ENCODE assay signal across 27 mouse cellular contexts in the genomic region with DNA sequence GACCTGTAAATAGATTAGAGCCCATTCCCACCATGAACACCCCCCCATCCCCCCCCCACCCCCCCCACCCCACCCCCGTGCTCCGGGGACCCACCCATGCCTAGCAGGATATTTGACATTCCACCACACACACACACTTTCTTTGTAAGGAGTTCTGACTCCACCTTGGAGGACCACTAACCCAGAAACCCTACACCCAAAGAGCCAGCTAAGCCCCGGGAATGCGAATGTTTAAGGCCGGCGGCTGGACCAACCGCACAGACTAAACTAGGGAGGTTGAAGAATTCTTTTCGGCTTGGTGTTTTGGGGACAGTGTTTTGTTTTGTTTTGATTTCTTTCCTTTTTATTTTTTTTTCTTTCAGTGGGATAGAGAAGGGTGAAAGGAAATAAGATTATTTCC. TPM values are rescaled to one million over a fixed set of nuclear protein-coding genes. Genes with fewer than 3 reads are reported as not detected.
DNase-seq lines count a peak whose midpoint lies in the region; ATAC-seq lines count a peak whose summit lies in the region.
"Had no signal": no experiment of that assay in that cellular context is flagged by ENCODE, and none has a peak within 500 bp of the region (broad histone marks: within the 10 kb centered on the region; RNA-seq: fewer than 3 reads in every experiment).

No protein-coding gene starts in this region.

- H3K27me3 ChIP-seq in kidney, embryonic 15.5 days: no peaks in the 10 kb centered on the region
- H3K27me3 ChIP-seq in embryonic facial prominence, embryonic 14.5 days (replicated peaks; ENCODE audit: control insufficient read depth, insufficient read depth, low read length): no peaks in the 10 kb centered on the region
- no peaks in the 10 kb centered on the region for H3K27me3 ChIP-seq in limb, embryonic 13.5 days
- H3K27me3 ChIP-seq in hindbrain, embryonic 12.5 days: peaks cover 4% of the 10 kb centered on the region
- H3K27me3 ChIP-seq in forebrain, embryonic 16.5 days (replicated peaks; ENCODE audit: control insufficient read depth, insufficient read depth, low read length): no peaks in the 10 kb centered on the region
- H3K27me3 ChIP-seq: neural tube, embryonic 15.5 days; Patski; stomach, embryonic 15.5 days had no signal

- ATAC-seq in kidney, embryonic 15.5 days (replicated peaks; ENCODE audit: low FRiP score): no peak
- peak; percentile 56; the same call in 1 of the 2 replicates for ATAC-seq in embryonic facial prominence, embryonic 14.5 days (ENCODE audit: low read depth)
- ATAC-seq in limb, embryonic 13.5 days (ENCODE audit: low FRiP score, low read depth): peak; percentile 57; the same call in 1 of the 2 replicates
- no peak for ATAC-seq in hindbrain, embryonic 12.5 days (ENCODE audit: low FRiP score)
- ATAC-seq in forebrain, embryonic 16.5 days: no peak
- ATAC-seq: activated CD4-positive, CD25-positive, alpha-beta regulatory T cell, adult 4 months; CD4-positive, CD25-positive, alpha-beta regulatory T cell, adult 4 months; hindbrain, postnatal 0 days; intestine, embryonic 16.5 days; Patski had no signal

- no peak for DNase-seq in kidney, postnatal 10 days
- peak; percentile 48 for DNase-seq in embryo, embryonic 10.5 days (ENCODE audit: low spot score)
- DNase-seq in embryonic facial prominence, embryonic 14.5 days (ENCODE audit: low spot score): peak; percentile 83
- no peak for DNase-seq in cerebellum, adult 11-12 months
- DNase-seq: adrenal gland, adult 8-10 months; cerebellum, adult 2 months; cerebellum, postnatal 25 days; gastrocnemius, adult 2 months; kidney, adult 9 months; liver; lung, postnatal 10 days; thymus, adult 18-20 months; thymus, postnatal 4 days had no signal

- H3K4me3 ChIP-seq in kidney, embryonic 15.5 days (replicated peaks): no peak overlapping the region
- H3K4me3 ChIP-seq in embryonic facial prominence, embryonic 14.5 days (ENCODE audit: low read depth, low read length): no peak overlapping the region
- H3K4me3 ChIP-seq in limb, embryonic 13.5 days: no peak overlapping the region
- no peak overlapping the region for H3K4me3 ChIP-seq in hindbrain, embryonic 12.5 days
- no peak overlapping the region for H3K4me3 ChIP-seq in forebrain, embryonic 16.5 days (replicated peaks; ENCODE audit: low read length)
- H3K4me3 ChIP-seq: gastrocnemius, adult 2 months; hindbrain, embryonic 10.5 days; neural tube, embryonic 15.5 days; stomach, embryonic 15.5 days had no signal

- no peaks in the 10 kb centered on the region for H3K9me3 ChIP-seq in kidney, embryonic 15.5 days (replicated peaks)
- H3K9me3 ChIP-seq in embryonic facial prominence, embryonic 14.5 days (ENCODE audit: control insufficient read depth, low read length): no peaks in the 10 kb centered on the region
- H3K9me3 ChIP-seq in limb, embryonic 13.5 days: no peaks in the 10 kb centered on the region
- no peaks in the 10 kb centered on the region for H3K9me3 ChIP-seq in hindbrain, embryonic 12.5 days (replicated peaks)
- H3K9me3 ChIP-seq in forebrain, embryonic 16.5 days (ENCODE audit: control insufficient read depth, low read length): no peaks in the 10 kb centered on the region
- H3K9me3 ChIP-seq: G1E; hindbrain, embryonic 10.5 days; neural tube, embryonic 15.5 days; stomach, embryonic 15.5 days had no signal

- H3K4me2 ChIP-seq in kidney, embryonic 15.5 days: no peak overlapping the region
- H3K4me2 ChIP-seq in embryonic facial prominence, embryonic 14.5 days (ENCODE audit: low read depth, low read length): no peak overlapping the region
- H3K4me2 ChIP-seq in limb, embryonic 13.5 days (replicated peaks): peak overlapping the region; percentile 40
- H3K4me2 ChIP-seq in hindbrain, embryonic 12.5 days (replicated peaks): no peak overlapping the region
- H3K4me2 ChIP-seq in forebrain, embryonic 16.5 days (ENCODE audit: low read length): no peak overlapping the region
- H3K4me2 ChIP-seq: midbrain, embryonic 11.5 days; neural tube, embryonic 15.5 days; stomach, embryonic 15.5 days had no signal

- peak overlapping the region; percentile 27; the same call in 1 of the 2 replicates for H3K27ac ChIP-seq in kidney, embryonic 15.5 days
- peak overlapping the region; percentile 61; the same call in 1 of the 2 replicates for H3K27ac ChIP-seq in embryonic facial prominence, embryonic 14.5 days (replicated peaks; ENCODE audit: low read depth, low read length)
- peak overlapping the region; percentile 70 for H3K27ac ChIP-seq in limb, embryonic 13.5 days
- H3K27ac ChIP-seq in hindbrain, embryonic 12.5 days: no peak overlapping the region
- H3K27ac ChIP-seq in forebrain, embryonic 16.5 days (ENCODE audit: low read length): no peak overlapping the region
- H3K27ac ChIP-seq: gastrocnemius, adult 2 months; hindbrain, postnatal 0 days; neural tube, embryonic 15.5 days; stomach, embryonic 15.5 days had no signal

- H3K4me1 ChIP-seq in kidney, embryonic 15.5 days: peaks cover 43% of the 10 kb centered on the region
- peaks cover 26% of the 10 kb centered on the region for H3K4me1 ChIP-seq in embryonic facial prominence, embryonic 14.5 days (ENCODE audit: control insufficient read depth, insufficient read depth, low read length)
- H3K4me1 ChIP-seq in limb, embryonic 13.5 days: peaks cover 68% of the 10 kb centered on the region
- peaks cover 34% of the 10 kb centered on the region for H3K4me1 ChIP-seq in hindbrain, embryonic 12.5 days
- H3K4me1 ChIP-seq in forebrain, embryonic 16.5 days (replicated peaks; ENCODE audit: control insufficient read depth, insufficient read depth, low read length): peaks cover 7% of the 10 kb centered on the region

- 19% methylated on average over 8 of the region's 8 CpGs for WGBS in kidney, embryonic 15.5 days
- 6% methylated on average over 8 of the region's 8 CpGs for WGBS in embryonic facial prominence, embryonic 14.5 days
- WGBS in limb, embryonic 13.5 days: 16% methylated on average over 8 of the region's 8 CpGs
- 70% methylated on average over 8 of the region's 8 CpGs for WGBS in hindbrain, embryonic 12.5 days
- WGBS in forebrain, embryonic 16.5 days: 71% methylated on average over 8 of the region's 8 CpGs

- H3K9ac ChIP-seq in kidney, embryonic 15.5 days: no peak overlapping the region
- H3K9ac ChIP-seq in embryonic facial prominence, embryonic 14.5 days (ENCODE audit: low read depth, low read length): no peak overlapping the region
- peak overlapping the region; percentile 31; the same call in 1 of the 2 replicates for H3K9ac ChIP-seq in limb, embryonic 13.5 days
- H3K9ac ChIP-seq in hindbrain, embryonic 12.5 days: no peak overlapping the region
- no peak overlapping the region for H3K9ac ChIP-seq in forebrain, embryonic 16.5 days (replicated peaks; ENCODE audit: low read depth, low read length)
- H3K9ac ChIP-seq: neural tube, embryonic 15.5 days; stomach, embryonic 15.5 days had no signal

- H3K36me3 ChIP-seq in kidney, embryonic 15.5 days: no peaks in the 10 kb centered on the region
- no peaks in the 10 kb centered on the region for H3K36me3 ChIP-seq in embryonic facial prominence, embryonic 14.5 days (ENCODE audit: control insufficient read depth, insufficient read depth, low read length)
- no peaks in the 10 kb centered on the region for H3K36me3 ChIP-seq in limb, embryonic 13.5 days
- H3K36me3 ChIP-seq in hindbrain, embryonic 12.5 days: no peaks in the 10 kb centered on the region
- H3K36me3 ChIP-seq in forebrain, embryonic 16.5 days (ENCODE audit: control insufficient read depth, insufficient read depth): no peaks in the 10 kb centered on the region
- H3K36me3 ChIP-seq: G1E; hindbrain, embryonic 10.5 days; neural tube, embryonic 15.5 days; stomach, embryonic 15.5 days had no signal

RNA-seq across cellular contexts. Expression of a gene that starts 16.1 kb away (rescaled TPM):
- 11.7 and 12.7 TPM in 2 replicates for polyA plus RNA-seq in kidney, embryonic 15.5 days (2015; fragmentation: Nextera tagmentation; extraction: Ambion mirVana)
- polyA plus RNA-seq in embryonic facial prominence, embryonic 14.5 days (2014; fragmentation: Nextera tagmentation; extraction: Ambion mirVana): 16.3 and 19.6 TPM in 2 replicates
- 18.1 and 22.3 TPM in 2 replicates for polyA plus RNA-seq in limb, embryonic 13.5 days (2015; fragmentation: Nextera tagmentation; extraction: Ambion mirVana)
- polyA plus RNA-seq in hindbrain, embryonic 12.5 days (2016; fragmentation: Nextera tagmentation; extraction: Ambion mirVana): 15.5 and 17.8 TPM in 2 replicates
- polyA plus RNA-seq in forebrain, embryonic 16.5 days (2015; fragmentation: Nextera tagmentation; extraction: Ambion mirVana): 5.8 and 7.0 TPM in 2 replicates

Comparison
In these comparisons a context has a peak if more than half of its experiments do, and no peak if none do; other contexts are left out.
1. ATAC-seq: peak in embryonic facial prominence, embryonic 14.5 days (single experiment) and limb, embryonic 13.5 days (single experiment); none in kidney, embryonic 15.5 days (single experiment), hindbrain, embryonic 12.5 days (single experiment) and forebrain, embryonic 16.5 days (single experiment).
2. H3K27ac ChIP-seq: peak in kidney, embryonic 15.5 days (single experiment), embryonic facial prominence, embryonic 14.5 days (single experiment) and limb, embryonic 13.5 days (single experiment); none in hindbrain, embryonic 12.5 days (single experiment) and forebrain, embryonic 16.5 days (single experiment).
3. DNase-seq: peak in embryo, embryonic 10.5 days (single experiment) and embryonic facial prominence, embryonic 14.5 days (single experiment); none in kidney, postnatal 10 days (single experiment) and cerebellum, adult 11-12 months (single experiment).